Mouse (Mus musculus): ENCODE measurements around the gene Gfm2.

The Gfm2 gene

GRCm38 (mm10) chr13:97230101-97230500, 92.4 kb downstream of the Gfm2 start:
- no peak for DNase-seq (ENCODE audit: low spot score)
